Mouse (Mus musculus) kidney, adult 18-20 months (tissue): ENCODE measurements around the gene Usp25.

ENCODE experiments used
- DNase-seq: peaks from one replicate; pipeline ENCODE4 v3.0.0; 2021

Gene Usp25

GRCm38 (mm10) chr16:77034751-77035150 lies 21.2 kb downstream of the Usp25 start:
- DNase-seq, result no peak

- DNase-seq, result no peak
Observed at GRCm38 (mm10) chr16:77041573-77041972, 28.1 kb downstream of the Usp25 start.

- no peak for DNase-seq
Observed at GRCm38 (mm10) chr16:77043499-77043898, 30.0 kb downstream of the Usp25 start.

- no peak for DNase-seq
Observed at GRCm38 (mm10) chr16:77054184-77054583, 40.7 kb downstream of the Usp25 start.

GRCm38 (mm10) chr16:77055519-77056159 lies 42.1 kb downstream of the Usp25 start:
- DNase-seq, result no peak

- no peak for DNase-seq
Observed at GRCm38 (mm10) chr16:77056160-77056520, 42.6 kb downstream of the Usp25 start.

- DNase-seq, result no peak
Observed at GRCm38 (mm10) chr16:77058567-77058966, 45.1 kb downstream of the Usp25 start.

GRCm38 (mm10) chr16:77060166-77060565 lies 46.7 kb downstream of the Usp25 start:
- no peak for DNase-seq

- DNase-seq, result no peak
Observed at GRCm38 (mm10) chr16:77063916-77064315, 50.4 kb downstream of the Usp25 start.

GRCm38 (mm10) chr16:77076954-77077735 lies 63.6 kb downstream of the Usp25 start:
- DNase-seq, result no peak

GRCm38 (mm10) chr16:77077736-77078005 lies 64.2 kb downstream of the Usp25 start:
- DNase-seq, result no peak

GRCm38 (mm10) chr16:77084071-77084470 lies 70.6 kb downstream of the Usp25 start:
- no peak for DNase-seq

GRCm38 (mm10) chr16:77089806-77090205 lies 76.3 kb downstream of the Usp25 start:
- no peak for DNase-seq

- no peak for DNase-seq
Observed at GRCm38 (mm10) chr16:77093526-77093925, 80.0 kb downstream of the Usp25 start.

- DNase-seq, result no peak
Observed at GRCm38 (mm10) chr16:77095017-77095551, 81.6 kb downstream of the Usp25 start.

- DNase-seq, result peak; percentile 70
Observed at GRCm38 (mm10) chr16:77099018-77099869, 85.7 kb downstream of the Usp25 start.

GRCm38 (mm10) chr16:77103637-77104264 lies 90.2 kb downstream of the Usp25 start:
- no peak for DNase-seq

GRCm38 (mm10) chr16:77111268-77111667 lies 97.8 kb downstream of the Usp25 start:
- DNase-seq, result no peak

- no peak for DNase-seq
Observed at GRCm38 (mm10) chr16:77125908-77126307, 112.4 kb downstream of the Usp25 start.

GRCm38 (mm10) chr16:77128683-77129082 lies 115.2 kb downstream of the Usp25 start:
- DNase-seq, result no peak

GRCm38 (mm10) chr16:77133055-77133454 lies 119.5 kb downstream of the Usp25 start:
- no peak for DNase-seq

GRCm38 (mm10) chr16:77140651-77141050 lies 127.1 kb downstream of the Usp25 start:
- no peak for DNase-seq

GRCm38 (mm10) chr16:77146801-77147200 lies 133.3 kb downstream of the Usp25 start:
- no peak for DNase-seq
